ENCODE assay signal across 8 mouse cellular contexts in genomic region chr5:32102484-32102883, GRCm38 (mm10). TPM values are rescaled to one million over a fixed set of nuclear protein-coding genes. Genes with fewer than 3 reads are reported as not detected.
DNase-seq lines count a peak whose midpoint lies in the region; ATAC-seq and TF ChIP-seq lines count a peak whose summit lies in the region.

No protein-coding gene starts in this region.

- peak; percentile 32 for DNase-seq in liver
- DNase-seq in liver, postnatal 0 days, result no peak
- peak; percentile 78 for DNase-seq in brain, embryonic 14.5 days (ENCODE audit: low read depth)
- peak; percentile 84 for DNase-seq in gastrocnemius, postnatal 25 days
- peak; percentile 81 for DNase-seq in kidney, postnatal 10 days
- DNase-seq in retina, postnatal 1 day, result peak; percentile 61

- TF ChIP-seq POLR2A in brain, embryonic 14.5 days (IDR thresholded peaks at IDR 0.05; ENCODE audit: borderline replicate concordance, extremely low read depth, insufficient read depth, insufficient read length, poor library complexity, severe bottlenecking), result no peak

- no peak overlapping the region for H3K27ac ChIP-seq in liver, postnatal 0 days (ENCODE audit: low read depth)

- peaks cover 2% of the 10 kb centered on the region; the same call in 1 of the 2 replicates for H3K4me1 ChIP-seq in liver, postnatal 0 days (ENCODE audit: insufficient read depth)

- no peak for ATAC-seq in liver, postnatal 0 days
- no peak for ATAC-seq in erythroid progenitor cell, adult 5-6 weeks (replicated peaks; ENCODE audit: low FRiP score, poor library complexity, severe bottlenecking)
- no peak for ATAC-seq in activated CD4-positive, CD25-positive, alpha-beta regulatory T cell, adult 4 months

- no peak overlapping the region for H3K4me2 ChIP-seq in liver, postnatal 0 days (ENCODE audit: low read depth, low read length)

- H3K4me3 ChIP-seq in liver, postnatal 0 days (ENCODE audit: low read depth, low read length), result no peak overlapping the region

- no peak for TF ChIP-seq CTCF in liver, postnatal 0 days (IDR thresholded peaks at IDR 0.05; ENCODE audit: low read depth)
- TF ChIP-seq CTCF in brain, embryonic 14.5 days (IDR thresholded peaks at IDR 0.05; ENCODE audit: borderline replicate concordance, extremely low read depth, insufficient read depth, insufficient read length), result no peak

- WGBS in liver, postnatal 0 days (ENCODE audit: insufficient replicate concordance), result 61% methylated on average over 5 of the region's 5 CpGs

- H3K9ac ChIP-seq in liver, postnatal 0 days (replicated peaks), result no peak overlapping the region

- no peaks in the 10 kb centered on the region for H3K9me3 ChIP-seq in liver, postnatal 0 days (ENCODE audit: low read length)

- no peaks in the 10 kb centered on the region for H3K36me3 ChIP-seq in liver, postnatal 0 days (replicated peaks; ENCODE audit: insufficient read depth, low read length)

- no peak for TF ChIP-seq EP300 in liver, postnatal 0 days (IDR thresholded peaks at IDR 0.05; ENCODE audit: low read depth)

- no peaks in the 10 kb centered on the region for H3K27me3 ChIP-seq in liver, postnatal 0 days (ENCODE audit: insufficient read depth, low read length)

RNA-seq across cellular contexts. Expression of gene Fosl2, which starts 33.1 kb away (rescaled TPM):
- polyA plus RNA-seq in liver, postnatal 0 days (2015; fragmentation: Nextera tagmentation; extraction: Ambion mirVana), result 0.92 and 0.95 TPM in 2 replicates
- 3.2 and 3.4 TPM in 2 replicates for polyA plus RNA-seq in brain, embryonic 14.5 days (2012; rRNA removed)
- 10 to 100 TPM in 1 of 2 experiments, 1 to 10 TPM in 1; 9.9 to 12.4 TPM for total RNA-seq in gastrocnemius, postnatal 25 days (2021)
- total RNA-seq in erythroid progenitor cell, adult 5-6 weeks (2015; ENCODE audit: low replicate concordance), result 7.9 and 12.2 TPM in 2 replicates
- total RNA-seq in erythroid progenitor cell, adult 5-6 weeks (2017; ENCODE audit: low replicate concordance), result 2.4 and 2.9 TPM in 2 replicates
- 1 to 10 TPM in 1 of 2 experiments, under 1 TPM in 1; 0.66 to 1.2 TPM for polyA plus RNA-seq in activated CD4-positive, CD25-positive, alpha-beta regulatory T cell, adult 4 months (2017; shearing (Covaris generic))
